Mouse (Mus musculus): ENCODE measurements at regions not wholly inside any gene's neighbourhood (a gene's known extent, or its start where the extent isn't known, plus 50 kb on each side); places are given as distances from the start of the nearest gene placed in this dataset.

GRCm38 (mm10) chr13:28718868-28719265, 234.6 kb downstream of the Sox4 start:
- DNase-seq (ENCODE audit: low spot score) (no peak), ATAC-seq (ENCODE audit: insufficient read depth, low read depth) (no peak)
- Histone ChIP-seq H3K4me2 (ENCODE audit: low read depth, low read length) (no peak overlapping the region), H3K36me3 (replicated peaks; ENCODE audit: control insufficient read depth, insufficient read depth, low read length) (no peaks in the 10 kb centered on the region), H3K27ac (ENCODE audit: low read depth) (peak overlapping the region; percentile 64), H3K4me3 (ENCODE audit: low read depth, low read length) (no peak overlapping the region), H3K27me3 (ENCODE audit: control insufficient read depth, insufficient read depth, low read length) (no peaks in the 10 kb centered on the region), H3K4me1 (ENCODE audit: control insufficient read depth, insufficient read depth) (peaks cover 38% of the 10 kb centered on the region), H3K9ac (replicated peaks; ENCODE audit: low read depth, low read length) (no peak overlapping the region), H3K9me3 (replicated peaks; ENCODE audit: control insufficient read depth, low read length) (no peaks in the 10 kb centered on the region)
- TF ChIP-seq EP300 (IDR thresholded peaks at IDR 0.05; ENCODE audit: low read depth) (no peak), CTCF (IDR thresholded peaks at IDR 0.05; ENCODE audit: low read depth) (no peak)
- WGBS, result 53% methylated on average over 5 of the region's 5 CpGs

- H3K36me3 ChIP-seq (replicated peaks; ENCODE audit: control insufficient read depth, insufficient read depth, low read length), result no peaks in the 10 kb centered on the region
- 11% methylated on average over 11 of the region's 11 CpGs for WGBS
- no peaks in the 10 kb centered on the region for H3K27me3 ChIP-seq (ENCODE audit: control insufficient read depth, insufficient read depth, low read length)
- H3K9me3 ChIP-seq (replicated peaks; ENCODE audit: control insufficient read depth, low read length), result no peaks in the 10 kb centered on the region
- ATAC-seq (ENCODE audit: insufficient read depth, low read depth), result peak; percentile 87
- no peak overlapping the region for H3K9ac ChIP-seq (replicated peaks; ENCODE audit: low read depth, low read length)
- no peak overlapping the region for H3K4me3 ChIP-seq (ENCODE audit: low read depth, low read length)
- peak overlapping the region; percentile 64 for H3K27ac ChIP-seq (ENCODE audit: low read depth)
- no peak overlapping the region for H3K4me2 ChIP-seq (ENCODE audit: low read depth, low read length)
- no peak for TF ChIP-seq CTCF (IDR thresholded peaks at IDR 0.05; ENCODE audit: low read depth)
- peak; percentile 94 for TF ChIP-seq EP300 (IDR thresholded peaks at IDR 0.05; ENCODE audit: low read depth)
- peak; percentile 89 for DNase-seq (ENCODE audit: low spot score)
- H3K4me1 ChIP-seq (ENCODE audit: control insufficient read depth, insufficient read depth), result peaks cover 38% of the 10 kb centered on the region
Observed at GRCm38 (mm10) chr13:28718169-28718867, 235.2 kb downstream of the Sox4 start.

GRCm38 (mm10) chr13:28717404-28717803, 236.1 kb downstream of the Sox4 start:
- Histone ChIP-seq H3K27ac (ENCODE audit: low read depth) (peak overlapping the region; percentile 64; the same call in 1 of the 2 replicates), H3K27me3 (ENCODE audit: control insufficient read depth, insufficient read depth, low read length) (no peaks in the 10 kb centered on the region), H3K4me3 (ENCODE audit: low read depth, low read length) (no peak overlapping the region), H3K4me1 (ENCODE audit: control insufficient read depth, insufficient read depth) (peaks cover 38% of the 10 kb centered on the region), H3K9ac (replicated peaks; ENCODE audit: low read depth, low read length) (no peak overlapping the region), H3K4me2 (ENCODE audit: low read depth, low read length) (no peak overlapping the region), H3K9me3 (replicated peaks; ENCODE audit: control insufficient read depth, low read length) (no peaks in the 10 kb centered on the region), H3K36me3 (replicated peaks; ENCODE audit: control insufficient read depth, insufficient read depth, low read length) (no peaks in the 10 kb centered on the region)
- ATAC-seq (ENCODE audit: insufficient read depth, low read depth) (no peak), DNase-seq (ENCODE audit: low spot score) (no peak)
- no peak for TF ChIP-seq CTCF (IDR thresholded peaks at IDR 0.05; ENCODE audit: low read depth)
- no peak for TF ChIP-seq EP300 (IDR thresholded peaks at IDR 0.05; ENCODE audit: low read depth)
- 83% methylated on average over 4 of the region's 4 CpGs for WGBS

- H3K9me3 ChIP-seq (replicated peaks; ENCODE audit: control insufficient read depth, low read length), result no peaks in the 10 kb centered on the region
- ATAC-seq (ENCODE audit: insufficient read depth, low read depth) (no peak), DNase-seq (ENCODE audit: low spot score) (no peak)
- H3K4me2 ChIP-seq (ENCODE audit: low read depth, low read length), result no peak overlapping the region
- H3K36me3 ChIP-seq (replicated peaks; ENCODE audit: control insufficient read depth, insufficient read depth, low read length), result no peaks in the 10 kb centered on the region
- TF ChIP-seq EP300 (IDR thresholded peaks at IDR 0.05; ENCODE audit: low read depth), result no peak
- TF ChIP-seq CTCF (IDR thresholded peaks at IDR 0.05; ENCODE audit: low read depth), result no peak
- no peak overlapping the region for H3K9ac ChIP-seq (replicated peaks; ENCODE audit: low read depth, low read length)
- H3K4me1 ChIP-seq (ENCODE audit: control insufficient read depth, insufficient read depth), result no peaks in the 10 kb centered on the region
- no peak overlapping the region for H3K27ac ChIP-seq (ENCODE audit: low read depth)
- H3K27me3 ChIP-seq (ENCODE audit: control insufficient read depth, insufficient read depth, low read length), result no peaks in the 10 kb centered on the region
- H3K4me3 ChIP-seq (ENCODE audit: low read depth, low read length), result no peak overlapping the region
- 85% methylated on average over 7 of the region's 7 CpGs for WGBS
Observed at GRCm38 (mm10) chr13:28709966-28710365, 243.5 kb downstream of the Sox4 start.

- TF ChIP-seq EP300 (IDR thresholded peaks at IDR 0.05; ENCODE audit: low read depth) (no peak), CTCF (IDR thresholded peaks at IDR 0.05; ENCODE audit: low read depth) (no peak)
- H3K4me3 ChIP-seq (ENCODE audit: low read depth, low read length), result no peak overlapping the region
- ATAC-seq (ENCODE audit: insufficient read depth, low read depth) (no peak), DNase-seq (ENCODE audit: low spot score) (no peak)
- peaks cover 11% of the 10 kb centered on the region for H3K4me1 ChIP-seq (ENCODE audit: control insufficient read depth, insufficient read depth)
- no peaks in the 10 kb centered on the region for H3K9me3 ChIP-seq (replicated peaks; ENCODE audit: control insufficient read depth, low read length)
- no peak overlapping the region for H3K4me2 ChIP-seq (ENCODE audit: low read depth, low read length)
- no peak overlapping the region for H3K27ac ChIP-seq (ENCODE audit: low read depth)
- no peaks in the 10 kb centered on the region for H3K36me3 ChIP-seq (replicated peaks; ENCODE audit: control insufficient read depth, insufficient read depth, low read length)
- H3K27me3 ChIP-seq (ENCODE audit: control insufficient read depth, insufficient read depth, low read length), result no peaks in the 10 kb centered on the region
- H3K9ac ChIP-seq (replicated peaks; ENCODE audit: low read depth, low read length), result no peak overlapping the region
- WGBS, result 9% methylated on average over 1 of the region's 1 CpGs
Observed at GRCm38 (mm10) chr13:28701309-28701708, 252.2 kb downstream of the Sox4 start.

GRCm38 (mm10) chr13:28700081-28700480, 253.4 kb downstream of the Sox4 start:
- WGBS, result 61% methylated on average over 3 of the region's 3 CpGs
- H3K27ac ChIP-seq (ENCODE audit: low read depth), result no peak overlapping the region
- no peak for ATAC-seq (ENCODE audit: insufficient read depth, low read depth)

More at GRCm38 (mm10) chr13:28700081-28700480, 253.4 kb downstream of the Sox4 start:
- Histone ChIP-seq H3K9ac (replicated peaks; ENCODE audit: low read depth, low read length) (no peak overlapping the region), H3K27me3 (ENCODE audit: control insufficient read depth, insufficient read depth, low read length) (no peaks in the 10 kb centered on the region), H3K4me1 (ENCODE audit: control insufficient read depth, insufficient read depth) (peaks cover 11% of the 10 kb centered on the region), H3K4me3 (ENCODE audit: low read depth, low read length) (no peak overlapping the region), H3K9me3 (replicated peaks; ENCODE audit: control insufficient read depth, low read length) (no peaks in the 10 kb centered on the region), H3K36me3 (replicated peaks; ENCODE audit: control insufficient read depth, insufficient read depth, low read length) (no peaks in the 10 kb centered on the region), H3K4me2 (ENCODE audit: low read depth, low read length) (no peak overlapping the region)
- TF ChIP-seq EP300 (IDR thresholded peaks at IDR 0.05; ENCODE audit: low read depth) (no peak), CTCF (IDR thresholded peaks at IDR 0.05; ENCODE audit: low read depth) (no peak)
- DNase-seq (ENCODE audit: low spot score), result no peak
